Mouse (Mus musculus): ENCODE data around the gene Clic3. TPM values are rescaled to one million over a fixed set of nuclear protein-coding genes. Genes with fewer than 3 reads are reported as not detected.
A peak's percentile ranks its signal among the peaks of the same experiment; 100 is the strongest.

Gene Clic3
- total and polyA plus RNA-seq, 3 experiments, result 0.30 to 0.71 TPM; not detected in 1

DNA sequence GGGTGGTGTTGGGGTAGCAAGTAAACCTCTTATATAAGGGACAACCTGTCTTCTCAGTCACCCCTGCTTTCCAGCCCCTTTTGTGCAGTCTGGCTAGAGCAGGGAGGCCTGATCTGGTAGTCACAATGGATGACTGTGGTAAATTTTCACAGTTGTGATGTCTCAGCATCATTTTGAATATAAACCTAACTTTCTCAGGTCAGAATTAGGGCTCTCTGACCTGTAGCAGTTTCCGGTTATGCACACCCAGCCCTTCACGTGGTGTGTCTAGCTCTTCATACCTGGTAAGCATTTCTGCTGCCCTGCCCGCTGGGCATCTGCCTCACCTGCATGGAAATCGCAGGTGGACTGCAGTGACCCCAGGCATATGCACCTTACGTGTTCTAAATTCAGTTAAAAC lies 29.4 kb upstream of the Clic3 start:
- H3K79me2 ChIP-seq (replicated peaks; ENCODE audit: control insufficient read depth, extremely low read depth, insufficient read depth, poor library complexity, severe bottlenecking), result no peaks in the 10 kb centered on the region
- H3K4me2 ChIP-seq (ENCODE audit: insufficient read depth, low read depth, poor library complexity, severe bottlenecking), result no peak overlapping the region
- H3K9me3 ChIP-seq (replicated peaks; ENCODE audit: low read length), result peaks cover 3% of the 10 kb centered on the region
- no peak overlapping the region for H3K4me3 ChIP-seq (replicated peaks in 1 of 3; ENCODE audit: low read depth in 2 of 3, low read length in 2 of 3, poor library complexity in 1 of 3)
- H3K27me3 ChIP-seq (replicated peaks), result no peaks in the 10 kb centered on the region
- in situ Hi-C loops (cut with MboI; ENCODE audit: low pct_ligation_motif_present, low pct_unique_long_range_greater_than_20kb, low sequenced_read_pairs), result loop anchor here (10.0 kb wide), 1 partner anchor 128 kb away; the partner anchor contains the start of gene Edf1
- DNase-seq (ENCODE audit: extremely low read depth), result no peak
- TF ChIP-seq HCFC1 (IDR thresholded peaks at IDR 0.05; ENCODE audit: low read depth, low read length) (no peak), CTCF (conservative IDR thresholded peaks at IDR 0.05 in 1 of 2, IDR thresholded peaks at IDR 0.05 in 1 of 2; ENCODE audit: low read depth in 2 of 2, low read length in 2 of 2) (peak in 1 of 2 experiments; percentile 12; a peak in 1 of 4 replicates)
- peaks cover 0 to 20% of the 10 kb centered on the region in 2 experiments for H3K36me3 ChIP-seq (replicated peaks in 1 of 2; ENCODE audit: control insufficient read depth in 1 of 2, insufficient read depth in 1 of 2, low read length in 1 of 2)
- peaks cover 36 to 75% of the 10 kb centered on the region in 2 experiments for H3K4me1 ChIP-seq (ENCODE audit: control insufficient read depth in 1 of 2, insufficient read depth in 2 of 2)
- H3K9ac ChIP-seq (ENCODE audit: insufficient read depth, low read depth), result no peak overlapping the region
- no peak overlapping the region for H3K27ac ChIP-seq (ENCODE audit: insufficient read depth, low read depth)
- dilution Hi-C loops (cut with MboI; ENCODE audit: extremely low pct_ligation_motif_present, extremely low pct_unique_long_range_greater_than_20kb, low sequenced_read_pairs), result no loop called here

DNA sequence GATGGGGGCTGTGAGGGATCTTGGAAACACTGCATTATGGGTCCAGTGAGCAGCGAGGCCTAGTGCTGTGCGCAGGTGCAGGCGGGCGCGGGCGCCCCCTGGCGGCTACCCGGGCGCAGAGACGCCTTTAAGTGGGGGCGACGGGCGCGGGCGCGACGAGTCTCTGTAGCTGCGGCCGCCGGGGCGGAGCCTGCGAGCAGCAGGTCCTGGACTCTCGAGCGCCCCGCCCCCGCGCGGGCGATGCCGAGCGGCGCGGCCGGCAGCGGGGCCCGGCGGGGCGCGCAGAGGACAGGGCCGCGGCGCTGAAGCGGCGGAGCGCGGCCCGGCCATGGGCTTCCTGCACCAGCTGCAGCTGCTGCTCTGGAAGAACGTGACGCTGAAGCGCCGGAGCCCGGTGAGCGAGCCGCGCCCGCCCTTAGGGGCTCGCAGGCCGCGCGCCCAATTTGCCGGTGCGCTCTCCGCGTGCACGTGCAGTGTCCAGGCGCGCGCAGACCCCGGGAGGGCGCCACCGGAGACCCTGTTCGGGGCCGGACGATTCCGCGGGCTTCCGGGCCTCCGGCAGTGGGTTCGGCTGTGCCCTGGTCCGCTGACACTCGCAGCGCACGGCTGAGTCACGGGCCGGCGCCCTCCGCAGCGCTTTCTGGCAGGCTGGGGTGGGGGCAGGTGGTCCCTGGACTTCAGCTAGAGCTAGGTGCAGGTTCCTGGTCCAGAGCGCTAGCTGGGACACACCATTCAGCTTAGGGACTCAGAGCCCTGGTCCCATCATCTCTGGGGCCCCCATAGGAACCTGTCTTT lies 28.0 kb upstream of the Clic3 start, which contains the start of gene Abca2:
Gene Abca2 (plus strand): TSS at position 262 of the 795 bp plus-strand sequence.
- peaks cover 27 to 61% of the 10 kb centered on the region in 2 experiments for H3K4me1 ChIP-seq (ENCODE audit: control insufficient read depth in 1 of 2, insufficient read depth in 2 of 2)
- peak; percentile 93 for DNase-seq (ENCODE audit: extremely low read depth)
- in situ Hi-C loops (cut with MboI; ENCODE audit: low pct_ligation_motif_present, low pct_unique_long_range_greater_than_20kb, low sequenced_read_pairs) (loop anchor here (10.0 kb wide), 1 partner anchor 126 kb away; the partner anchor contains the start of gene Edf1), dilution Hi-C loops (cut with MboI; ENCODE audit: extremely low pct_ligation_motif_present, extremely low pct_unique_long_range_greater_than_20kb, low sequenced_read_pairs) (no loop called here)
- no peak within 1 kb of the TSS for H3K27ac ChIP-seq (ENCODE audit: insufficient read depth, low read depth)
- peak within 1 kb of the TSS; percentile 64 to 73 (median 71) for H3K4me3 ChIP-seq (replicated peaks in 1 of 3; ENCODE audit: low read depth in 2 of 3, low read length in 2 of 3, poor library complexity in 1 of 3)
- H3K27me3 ChIP-seq (replicated peaks), result no peaks in the 10 kb centered on the region
- H3K9ac ChIP-seq (ENCODE audit: insufficient read depth, low read depth), result peak within 1 kb of the TSS; percentile 67
- H3K4me2 ChIP-seq (ENCODE audit: insufficient read depth, low read depth, poor library complexity, severe bottlenecking), result peak within 1 kb of the TSS; percentile 71
- H3K36me3 ChIP-seq (replicated peaks in 1 of 2; ENCODE audit: control insufficient read depth in 1 of 2, insufficient read depth in 1 of 2, low read length in 1 of 2), result peaks cover 0 to 33% of the 10 kb centered on the region in 2 experiments
- peaks cover 3% of the 10 kb centered on the region for H3K9me3 ChIP-seq (replicated peaks; ENCODE audit: low read length)
- no peaks in the 10 kb centered on the region for H3K79me2 ChIP-seq (replicated peaks; ENCODE audit: control insufficient read depth, extremely low read depth, insufficient read depth, poor library complexity, severe bottlenecking)
- TF ChIP-seq MYC (IDR thresholded peaks at IDR 0.05; ENCODE audit: low read depth, low read length) (no peak), SMC3 (IDR thresholded peaks at IDR 0.05; ENCODE audit: low read depth, low read length) (peak; percentile 49), UBTF (IDR thresholded peaks at IDR 0.05; ENCODE audit: low read depth, low read length) (0 out of 2 replicates have a peak, but pooled peaks have one; percentile 41), E2F4 (IDR thresholded peaks at IDR 0.05; ENCODE audit: insufficient replicate concordance, low read depth, low read length) (no peak), CTCF (conservative IDR thresholded peaks at IDR 0.05 in 1 of 2, IDR thresholded peaks at IDR 0.05 in 1 of 2; ENCODE audit: low read depth in 2 of 2, low read length in 2 of 2) (peak; percentile 33 to 95; a peak in 2 of 4 replicates), TCF12 (IDR thresholded peaks at IDR 0.05; ENCODE audit: low read depth, low read length) (peak; percentile 77), MAFK (IDR thresholded peaks at IDR 0.05; ENCODE audit: insufficient replicate concordance, low read length) (no peak), NELFE (IDR thresholded peaks at IDR 0.05; ENCODE audit: low read depth, low read length) (no peak; the same call in 1 of the 2 replicates), ZC3H11A (IDR thresholded peaks at IDR 0.05; ENCODE audit: low read depth, low read length) (no peak), JUN (IDR thresholded peaks at IDR 0.05; ENCODE audit: insufficient read depth, low read depth, low read length) (no peak), SIN3A (IDR thresholded peaks at IDR 0.05; ENCODE audit: low read length) (peak; percentile 76; the same call in 1 of the 2 replicates), ELF1 (IDR thresholded peaks at IDR 0.05; ENCODE audit: low read depth, low read length) (0 out of 2 replicates have a peak, but pooled peaks have one; percentile 8), GABPA (IDR thresholded peaks at IDR 0.05; ENCODE audit: insufficient replicate concordance, low read depth, low read length) (no peak), RAD21 (IDR thresholded peaks at IDR 0.05; ENCODE audit: low read depth, low read length) (peak; percentile 21), RCOR1 (conservative IDR thresholded peaks at IDR 0.05; ENCODE audit: low read depth, low read length) (no peak), MAX (IDR thresholded peaks at IDR 0.05; ENCODE audit: low read length) (no peak; the same call in 1 of the 2 replicates), EP300 (IDR thresholded peaks at IDR 0.05; ENCODE audit: low read length) (no peak), KAT2A (IDR thresholded peaks at IDR 0.05; ENCODE audit: insufficient replicate concordance, low read length) (no peak), ETS1 (conservative IDR thresholded peaks at IDR 0.05; ENCODE audit: low read depth, low read length) (no peak), MAZ (IDR thresholded peaks at IDR 0.05; ENCODE audit: low read depth, low read length) (peak; percentile 94), POLR2AphosphoS2 (IDR thresholded peaks at IDR 0.05; ENCODE audit: low read depth, low read length) (no peak), TBP (conservative IDR thresholded peaks at IDR 0.05; ENCODE audit: low read depth, low read length) (no peak), BHLHE40 (IDR thresholded peaks at IDR 0.05; ENCODE audit: low read depth, low read length) (peak; percentile 76), ZKSCAN1 (IDR thresholded peaks at IDR 0.05; ENCODE audit: borderline replicate concordance, low read depth, low read length) (no peak), JUND (conservative IDR thresholded peaks at IDR 0.05; ENCODE audit: low read depth, low read length) (no peak), USF2 (conservative IDR thresholded peaks at IDR 0.05; ENCODE audit: low read depth, low read length) (no peak), POLR2A (IDR thresholded peaks at IDR 0.05; ENCODE audit: low read depth, low read length) (peak; percentile 58; the same call in 1 of the 2 replicates), ZMIZ1 (IDR thresholded peaks at IDR 0.05; ENCODE audit: low read depth, low read length) (0 out of 2 replicates have a peak, but pooled peaks have one; percentile 39), CHD1 (IDR thresholded peaks at IDR 0.05; ENCODE audit: low read depth, low read length) (no peak)

All from CH12.LX (cell line).